Mouse (Mus musculus) lung, adult 2 months (tissue): Measurements from ENCODE around the gene Tas1r1. TPM values are rescaled to one million over a fixed set of nuclear protein-coding genes. Genes with fewer than 3 reads are reported as not detected.

Source experiments
- DNase-seq: peaks from one replicate; pipeline ENCODE4 v3.0.0; 2022
- H3K4me1 ChIP-seq: fragments of 200-500 bp; 2 replicates; pipeline ENCODE4 v1.6.1; 2011; ENCODE audit warnings: low read length; ENCODE audit not compliant: control insufficient read depth, insufficient read depth
- H3K4me3 ChIP-seq: fragments of 200-500 bp; replicated peaks from 2 replicates; pipeline ENCODE3; 2011; ENCODE audit warnings: low read depth, mild to moderate bottlenecking, control low read depth, low read length; ENCODE audit errors: extremely low read depth
- CTCF ChIP-seq: fragments of 200-500 bp; IDR thresholded peaks from 2 replicates; pipeline ENCODE4 v1.5.1; 2011; ENCODE audit warnings: mild to moderate bottlenecking, low read length, control low read depth; ENCODE audit not compliant: insufficient read depth
- POLR2A ChIP-seq: fragments of 200-500 bp; IDR thresholded peaks from 2 replicates; pipeline ENCODE4 v1.6.1; 2011; ENCODE audit warnings: low read depth, mild to moderate bottlenecking, control low read depth, low read length, borderline replicate concordance; ENCODE audit errors: extremely low read depth
- WGBS: fragments of 180-500 bp; shearing (Covaris S2); methylation state at CpG from one replicate; pipeline ENCODE4 v1.1.7; 2018; 5-methylcytosine and 5-hydroxymethylcytosine counted together
- polyA plus RNA-seq: library from polyadenylated mRNA; depleted of rRNA; stranded (reverse); fragments of >200 nt; gene quantifications from 2 replicates; pipeline ENCODE4 v1.2.3, GENCODE M21; 2012

The Tas1r1 gene
- polyA plus RNA-seq, 1 experiment: 0.08 TPM

DNA sequence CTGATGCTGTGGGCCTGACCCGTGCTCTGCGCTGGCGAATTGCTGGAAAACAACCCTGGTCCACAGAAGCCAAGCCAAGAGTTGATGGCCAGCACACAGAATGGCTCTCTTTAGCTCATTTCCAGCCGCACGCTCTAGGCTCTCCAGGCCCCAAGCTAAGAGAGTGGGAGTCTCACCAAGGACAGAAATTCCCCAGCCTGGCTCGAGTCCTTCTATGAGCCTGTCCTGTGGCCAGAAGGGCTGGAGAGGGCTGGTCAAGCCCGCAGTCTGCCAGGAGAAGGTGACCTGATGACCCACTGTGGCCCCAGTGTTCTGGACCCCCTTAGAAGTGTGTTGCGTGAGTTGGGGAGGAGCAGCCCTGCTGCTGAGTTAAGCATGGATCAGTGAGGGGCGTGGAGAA is 38.8 kb upstream of the Tas1r1 start:
- TF ChIP-seq POLR2A: no peak
- Histone ChIP-seq H3K4me1 (0 out of 2 replicates have a peak, but pooled peaks cover 2% of the 10 kb centered on the region), H3K4me3 (no peak overlapping the region)
- no peak for DNase-seq
- 89% methylated on average over 9 of the region's 9 CpGs for WGBS

DNA sequence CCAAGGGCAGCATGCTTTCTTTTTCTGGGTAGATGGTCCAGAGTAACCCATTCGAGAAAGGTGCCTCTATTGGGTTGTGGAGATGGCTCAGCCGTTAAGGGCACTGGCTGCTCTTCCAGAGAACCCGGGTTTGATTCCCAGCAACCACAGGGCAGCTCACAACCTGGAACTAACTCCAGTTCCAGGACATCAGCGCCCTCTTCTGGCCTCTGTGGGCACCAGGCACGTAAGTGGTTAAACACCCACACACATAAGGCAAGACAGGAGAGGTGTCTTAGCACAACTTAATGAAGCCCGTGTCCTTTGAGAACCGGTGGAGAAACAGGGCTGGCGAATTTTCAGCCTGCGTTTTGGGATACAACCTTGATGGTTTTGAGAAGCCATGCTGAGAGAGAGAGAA is 36.2 kb upstream of the Tas1r1 start:
- DNase-seq: no peak
- WGBS: 84% methylated on average over 9 of the region's 9 CpGs
- no peak for TF ChIP-seq POLR2A
- no peak for TF ChIP-seq CTCF

DNA sequence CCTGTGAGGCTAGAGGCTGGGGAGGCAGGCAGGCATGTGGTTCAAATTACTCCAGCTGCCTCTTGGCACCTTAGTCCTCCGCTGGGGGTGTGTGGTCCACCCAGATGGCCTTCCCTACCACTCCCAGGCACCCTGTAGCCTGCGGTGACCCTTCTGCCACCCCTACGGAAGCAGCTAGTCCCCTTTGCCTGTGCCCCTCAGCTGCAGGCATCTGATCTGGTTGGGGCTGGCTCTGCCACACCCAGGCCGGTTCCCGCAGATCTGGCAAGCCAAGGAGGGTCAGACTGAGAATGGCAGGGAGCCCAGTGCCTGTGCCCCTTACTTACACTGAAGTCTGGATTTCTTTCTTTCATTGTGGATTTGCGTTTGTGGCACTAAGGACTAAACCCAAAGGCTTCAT is 35.3 kb upstream of the Tas1r1 start:
- no peak overlapping the region for H3K4me3 ChIP-seq
- no peak for TF ChIP-seq POLR2A
- TF ChIP-seq CTCF: no peak
- WGBS: 66% methylated on average over 6 of the region's 6 CpGs
- H3K4me1 ChIP-seq: 0 out of 2 replicates have a peak, but pooled peaks cover 2% of the 10 kb centered on the region
- DNase-seq: no peak

More for the DNA sequence above, 36.2 kb upstream of the Tas1r1 start:
- H3K4me3 ChIP-seq: no peak overlapping the region
- 0 out of 2 replicates have a peak, but pooled peaks cover 2% of the 10 kb centered on the region for H3K4me1 ChIP-seq

- 0 out of 2 replicates have a peak, but pooled peaks cover 2% of the 10 kb centered on the region for H3K4me1 ChIP-seq
- no peak overlapping the region for H3K4me3 ChIP-seq
- TF ChIP-seq CTCF: no peak
- no peak for TF ChIP-seq POLR2A
- DNase-seq: no peak
- 36% methylated on average over 10 of the region's 10 CpGs for WGBS
Measured at GRCm38 (mm10) chr4:152072655-152073054, 34.3 kb upstream of the Tas1r1 start.

GRCm38 (mm10) chr4:152072121-152072601 is 33.8 kb upstream of the Tas1r1 start, which contains the start of gene Plekhg5:
TSS of gene Plekhg5 (plus strand) at chr4:152072498.
- peak; percentile 61 for DNase-seq
- TF ChIP-seq POLR2A (no peak), CTCF (no peak)
- 15% methylated on average over 10 of the region's 10 CpGs for WGBS
- Histone ChIP-seq H3K4me1 (0 out of 2 replicates have a peak, but pooled peaks cover 2% of the 10 kb centered on the region), H3K4me3 (no peak within 1 kb of the TSS)

- Histone ChIP-seq H3K4me3 (no peak overlapping the region), H3K4me1 (0 out of 2 replicates have a peak, but pooled peaks cover 2% of the 10 kb centered on the region)
- DNase-seq: no peak
- no peak for TF ChIP-seq POLR2A
- 69% methylated on average over 11 of the region's 11 CpGs for WGBS
Measured at GRCm38 (mm10) chr4:152070494-152071396, 32.4 kb upstream of the Tas1r1 start.

- Histone ChIP-seq H3K4me1 (0 out of 2 replicates have a peak, but pooled peaks cover 2% of the 10 kb centered on the region), H3K4me3 (no peak overlapping the region)
- no peak for TF ChIP-seq POLR2A
- no peak for TF ChIP-seq CTCF
- WGBS: 75% methylated on average over 3 of the region's 3 CpGs
- no peak for DNase-seq
Measured at GRCm38 (mm10) chr4:152069245-152069644, 30.9 kb upstream of the Tas1r1 start.

DNA sequence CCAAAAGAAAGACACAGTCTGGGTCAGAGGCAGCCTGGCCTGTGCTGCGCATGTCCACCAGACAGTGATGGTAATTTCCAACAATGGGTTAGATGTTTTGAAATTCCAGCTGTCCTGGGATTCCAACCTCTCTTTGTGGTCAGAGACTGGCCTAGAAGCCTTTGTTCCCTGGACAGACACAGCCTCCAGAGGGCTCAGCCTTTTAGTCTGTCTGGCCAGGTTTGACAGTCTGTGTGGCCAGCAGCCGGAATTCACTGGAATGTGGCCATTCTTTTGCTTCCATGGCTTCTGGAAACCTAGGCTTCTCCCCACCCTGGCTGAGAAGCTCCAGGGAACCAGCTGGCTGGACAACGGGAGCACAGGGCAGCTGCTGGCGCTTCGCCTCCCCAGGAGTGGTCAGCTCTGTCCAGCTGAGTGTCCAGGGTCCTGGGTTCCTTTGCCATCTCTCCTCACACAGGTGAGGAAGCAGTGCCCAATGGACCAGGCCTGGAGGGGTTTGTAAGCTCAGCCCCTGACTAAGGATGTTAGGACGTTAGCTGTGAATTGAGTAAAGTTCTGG is 29.9 kb upstream of the Tas1r1 start:
- H3K4me3 ChIP-seq: no peak overlapping the region
- WGBS: 67% methylated on average over 6 of the region's 6 CpGs
- 0 out of 2 replicates have a peak, but pooled peaks cover 2% of the 10 kb centered on the region for H3K4me1 ChIP-seq
- TF ChIP-seq POLR2A: no peak
- no peak for TF ChIP-seq CTCF
- DNase-seq: no peak

GRCm38 (mm10) chr4:152067280-152067679 is 28.9 kb upstream of the Tas1r1 start:
- H3K4me1 ChIP-seq: no peaks in the 10 kb centered on the region
- no peak for TF ChIP-seq CTCF
- TF ChIP-seq POLR2A: no peak
- no peak overlapping the region for H3K4me3 ChIP-seq
- no peak for DNase-seq
